Comparison of ENCODE assay signal across 29 mouse cellular contexts in genomic region chr15:9305978-9306692, GRCm38 (mm10). TPM values are rescaled to one million over a fixed set of nuclear protein-coding genes. Genes with fewer than 3 reads are reported as not detected.
DNase-seq lines count a peak whose midpoint lies in the region; ATAC-seq and TF ChIP-seq lines count a peak whose summit lies in the region.
"Had no signal": no experiment of that assay in that cellular context is flagged by ENCODE, and none has a peak within 500 bp of the region (broad histone marks: within the 10 kb centered on the region; RNA-seq: fewer than 3 reads in every experiment).

No protein-coding gene starts in this region.

- peak; percentile 23 for DNase-seq in hindbrain, embryonic 14.5 days (ENCODE audit: low spot score)
- no peak for DNase-seq in hindbrain, embryonic 10.5 days (ENCODE audit: low spot score)
- DNase-seq in liver, adult 2 months (ENCODE audit: extremely low read depth, low read depth, low spot score): peak; percentile 82
- DNase-seq in liver: no peak
- DNase-seq in neural tube, embryonic 10.5 days (ENCODE audit: extremely low spot score, low spot score): no peak
- DNase-seq in thymus, postnatal 36 days: no peak
- DNase-seq: adrenal gland, adult 8-10 months; adrenal gland, postnatal 14 days; adrenal gland, postnatal 36 days; B cell, adult 2 months; cerebellum, adult 11-12 months; cerebellum, adult 2 months; cerebellum, adult 9-10 months; cerebellum, postnatal 10 days; cerebellum, postnatal 25 days had no signal

- no peak for TF ChIP-seq POLR2A in liver, adult 2 months (IDR thresholded peaks at IDR 0.05; ENCODE audit: extremely low read depth, insufficient read depth, low read length)

- H3K9me3 ChIP-seq in hindbrain, embryonic 14.5 days (ENCODE audit: control insufficient read depth, low read length): no peaks in the 10 kb centered on the region
- H3K9me3 ChIP-seq in hindbrain, embryonic 10.5 days: no peaks in the 10 kb centered on the region
- no peaks in the 10 kb centered on the region for H3K9me3 ChIP-seq in neural tube, embryonic 14.5 days (ENCODE audit: control insufficient read depth, low read length)
- H3K9me3 ChIP-seq: embryonic facial prominence, embryonic 10.5 days; embryonic facial prominence, embryonic 12.5 days; forebrain, embryonic 12.5 days; G1E had no signal

- no peaks in the 10 kb centered on the region for H3K27me3 ChIP-seq in hindbrain, embryonic 14.5 days (ENCODE audit: control insufficient read depth, insufficient read depth, low read length)
- H3K27me3 ChIP-seq in hindbrain, embryonic 10.5 days (ENCODE audit: insufficient read depth, poor library complexity, severe bottlenecking): no peaks in the 10 kb centered on the region
- no peaks in the 10 kb centered on the region for H3K27me3 ChIP-seq in liver, adult 2 months (ENCODE audit: control insufficient read depth, insufficient read depth, low read length)
- H3K27me3 ChIP-seq in neural tube, embryonic 14.5 days (ENCODE audit: control insufficient read depth, insufficient read depth, low read length): no peaks in the 10 kb centered on the region
- H3K27me3 ChIP-seq: CH12.LX; embryonic facial prominence, embryonic 12.5 days; forebrain, embryonic 12.5 days had no signal

- TF ChIP-seq CTCF in liver, adult 2 months (IDR thresholded peaks at IDR 0.05; ENCODE audit: low read depth, low read length): no peak

- no peak overlapping the region for H3K4me3 ChIP-seq in hindbrain, embryonic 14.5 days (replicated peaks; ENCODE audit: low read length)
- no peak overlapping the region for H3K4me3 ChIP-seq in hindbrain, embryonic 10.5 days
- no peak overlapping the region for H3K4me3 ChIP-seq in liver, adult 2 months (ENCODE audit: insufficient read depth, low read depth, low read length)
- H3K4me3 ChIP-seq in neural tube, embryonic 14.5 days (ENCODE audit: low read depth, low read length): no peak overlapping the region
- H3K4me3 ChIP-seq: embryonic facial prominence, embryonic 10.5 days; embryonic facial prominence, embryonic 12.5 days; forebrain, embryonic 10.5 days; forebrain, embryonic 12.5 days had no signal

- no peak overlapping the region for H3K27ac ChIP-seq in hindbrain, embryonic 14.5 days
- H3K27ac ChIP-seq in hindbrain, embryonic 10.5 days: no peak overlapping the region
- H3K27ac ChIP-seq in liver, adult 2 months (replicated peaks; ENCODE audit: insufficient read depth, low read depth, low read length): no peak overlapping the region
- H3K27ac ChIP-seq in neural tube, embryonic 14.5 days (ENCODE audit: low read depth, low read length): no peak overlapping the region
- H3K27ac ChIP-seq: embryonic facial prominence, embryonic 10.5 days; embryonic facial prominence, embryonic 12.5 days; forebrain, embryonic 10.5 days; forebrain, embryonic 12.5 days had no signal

- no peak overlapping the region for H3K4me2 ChIP-seq in hindbrain, embryonic 14.5 days (replicated peaks)
- no peak overlapping the region for H3K4me2 ChIP-seq in neural tube, embryonic 14.5 days (ENCODE audit: low read depth, low read length)
- H3K4me2 ChIP-seq: embryonic facial prominence, embryonic 12.5 days; forebrain, embryonic 12.5 days had no signal

- no peaks in the 10 kb centered on the region for H3K79me2 ChIP-seq in liver, adult 2 months (ENCODE audit: control insufficient read depth, insufficient read depth, low read length)

- no peaks in the 10 kb centered on the region for H3K4me1 ChIP-seq in hindbrain, embryonic 14.5 days (replicated peaks; ENCODE audit: control insufficient read depth, insufficient read depth, low read length)
- no peaks in the 10 kb centered on the region for H3K4me1 ChIP-seq in hindbrain, embryonic 10.5 days (replicated peaks)
- H3K4me1 ChIP-seq in liver, adult 2 months (ENCODE audit: control insufficient read depth, insufficient read depth, low read length): no peaks in the 10 kb centered on the region; the same call in 1 of the 2 replicates
- no peaks in the 10 kb centered on the region for H3K4me1 ChIP-seq in neural tube, embryonic 14.5 days (ENCODE audit: control insufficient read depth, insufficient read depth, low read length)
- H3K4me1 ChIP-seq: embryonic facial prominence, embryonic 10.5 days; embryonic facial prominence, embryonic 12.5 days; forebrain, embryonic 10.5 days; forebrain, embryonic 12.5 days had no signal

- no peak overlapping the region for H3K9ac ChIP-seq in hindbrain, embryonic 14.5 days
- no peak overlapping the region for H3K9ac ChIP-seq in liver, adult 2 months (ENCODE audit: low read depth, low read length)
- no peak overlapping the region for H3K9ac ChIP-seq in neural tube, embryonic 14.5 days (replicated peaks; ENCODE audit: low read depth, low read length)
- H3K9ac ChIP-seq: embryonic facial prominence, embryonic 12.5 days; forebrain, embryonic 12.5 days had no signal

- no peak for ATAC-seq in hindbrain, embryonic 14.5 days (ENCODE audit: low FRiP score)
- 0 out of 2 replicates have a peak, but pooled peaks have one; percentile 30 for ATAC-seq in neural tube, embryonic 14.5 days (ENCODE audit: low read depth)
- ATAC-seq: activated CD4-positive, CD25-positive, alpha-beta regulatory T cell, adult 4 months; CD4-positive, CD25-positive, alpha-beta regulatory T cell, adult 4 months; forebrain, embryonic 14.5 days; Patski had no signal

- H3K36me3 ChIP-seq in hindbrain, embryonic 14.5 days (replicated peaks; ENCODE audit: control insufficient read depth, insufficient read depth): no peaks in the 10 kb centered on the region
- H3K36me3 ChIP-seq in hindbrain, embryonic 10.5 days: no peaks in the 10 kb centered on the region
- H3K36me3 ChIP-seq in liver, adult 2 months (ENCODE audit: control insufficient read depth, insufficient read depth, low read length): peaks cover 2% of the 10 kb centered on the region; the same call in 1 of the 2 replicates
- H3K36me3 ChIP-seq in neural tube, embryonic 14.5 days (ENCODE audit: control insufficient read depth, insufficient read depth, low read length): no peaks in the 10 kb centered on the region
- H3K36me3 ChIP-seq: embryonic facial prominence, embryonic 10.5 days; embryonic facial prominence, embryonic 12.5 days; forebrain, embryonic 10.5 days; forebrain, embryonic 12.5 days; G1E had no signal

- 86% methylated on average over 8 of the region's 8 CpGs for WGBS in hindbrain, embryonic 14.5 days
- 84% methylated on average over 8 of the region's 8 CpGs for WGBS in hindbrain, embryonic 10.5 days
- WGBS in liver, adult 2 months: 47% methylated on average over 8 of the region's 8 CpGs
- 85% methylated on average over 8 of the region's 8 CpGs for WGBS in neural tube, embryonic 14.5 days

RNA-seq across cellular contexts. Expression of gene Ugt3a2, which starts 29.2 kb away (rescaled TPM):
- polyA plus RNA-seq in hindbrain, embryonic 14.5 days (2014; fragmentation: Nextera tagmentation; extraction: Ambion mirVana): not detected in 2 replicates
- polyA plus RNA-seq in hindbrain, embryonic 10.5 days (2016; fragmentation: Nextera tagmentation; extraction: Ambion mirVana): not detected in 2 replicates
- 340 and 468 TPM in 2 replicates for total RNA-seq in liver, adult 2 months (2014; rRNA removed)
- 218 and 268 TPM in 2 replicates for polyA plus RNA-seq in liver, adult 2 months (2012; rRNA removed)
- polyA plus RNA-seq in neural tube, embryonic 14.5 days (2014; fragmentation: Nextera tagmentation; extraction: Ambion mirVana): not detected in 2 replicates
- total RNA-seq: CH12.LX, G1E had no signal
- polyA plus RNA-seq: activated CD4-positive, CD25-positive, alpha-beta regulatory T cell, adult 4 months; cerebellum, adult 2 months; cortical plate, adult 2 months; embryonic facial prominence, embryonic 10.5 days; embryonic facial prominence, embryonic 12.5 days; embryonic facial prominence, embryonic 14.5 days; forebrain, embryonic 10.5 days; forebrain, embryonic 12.5 days; forebrain, embryonic 14.5 days; G1E; Patski had no signal

RNA-seq across cellular contexts. Expression of gene Ugt3a1, which starts 29.4 kb away (rescaled TPM):
- polyA plus RNA-seq in hindbrain, embryonic 14.5 days (2014; fragmentation: Nextera tagmentation; extraction: Ambion mirVana): not detected in 2 replicates
- not detected in 2 replicates for polyA plus RNA-seq in hindbrain, embryonic 10.5 days (2016; fragmentation: Nextera tagmentation; extraction: Ambion mirVana)
- 95.4 and 118 TPM in 2 replicates for total RNA-seq in liver, adult 2 months (2014; rRNA removed)
- 50.9 and 100 TPM in 2 replicates for polyA plus RNA-seq in liver, adult 2 months (2012; rRNA removed)
- not detected in 2 replicates for polyA plus RNA-seq in neural tube, embryonic 14.5 days (2014; fragmentation: Nextera tagmentation; extraction: Ambion mirVana)
- total RNA-seq: adrenal gland, adult 18-20 months; adrenal gland, postnatal 36 days; CH12.LX had no signal
- polyA plus RNA-seq: activated CD4-positive, CD25-positive, alpha-beta regulatory T cell, adult 4 months; CD4-positive, CD25-positive, alpha-beta regulatory T cell, adult 4 months; cerebellum, adult 2 months; cortical plate, adult 2 months; embryonic facial prominence, embryonic 10.5 days; embryonic facial prominence, embryonic 12.5 days; embryonic facial prominence, embryonic 14.5 days; forebrain, embryonic 10.5 days; forebrain, embryonic 12.5 days; forebrain, embryonic 14.5 days; G1E; Patski had no signal

Comparison
In these comparisons a context has a peak if more than half of its experiments do, and no peak if none do; other contexts are left out.
1. DNase-seq: peak in hindbrain, embryonic 14.5 days (single experiment) and liver, adult 2 months (single experiment); none in hindbrain, embryonic 10.5 days (single experiment), liver (single experiment), neural tube, embryonic 10.5 days (single experiment) and thymus, postnatal 36 days (0 of 2).
2. RNA of gene Ugt3a2, which starts 29.2 kb away (polyA plus RNA-seq): 218 to 268 TPM in liver, adult 2 months; not detected in hindbrain, embryonic 14.5 days, not detected in hindbrain, embryonic 10.5 days and not detected in neural tube, embryonic 14.5 days; every median in the first group is over 100 times any median in the second.
3. RNA of gene Ugt3a1, which starts 29.4 kb away (polyA plus RNA-seq): 50.9 to 100 TPM in liver, adult 2 months; not detected in hindbrain, embryonic 14.5 days, not detected in hindbrain, embryonic 10.5 days and not detected in neural tube, embryonic 14.5 days; every median in the first group is over 10 times any median in the second.